Mouse (Mus musculus) limb, embryonic 11.5 days (tissue): ENCODE data around the gene Tas2r136. TPM values are rescaled to one million over a fixed set of nuclear protein-coding genes. Genes with fewer than 3 reads are reported as not detected.

ENCODE experiments used
- ATAC-seq: fragments of 200-750 bp; cut with Nextera tagmentation; 2 replicates; pipeline ENCODE4 v1.8.0; 2017; ENCODE audit warnings: low read depth; ENCODE audit not compliant: insufficient number of reproducible peaks, low FRiP score, low TSS enrichment
- DNase-seq: peaks from one replicate; pipeline ENCODE4 v3.0.0-alpha.2; 2015; ENCODE audit warnings: low spot score
- H3K27ac ChIP-seq: fragments of 300-500 bp; sonication (generic); replicated peaks from 2 replicates; pipeline ENCODE4 v1.5.1; 2014; ENCODE audit warnings: low read depth, mild to moderate bottlenecking, low read length
- H3K27me3 ChIP-seq: fragments of 300-500 bp; sonication (generic); 2 replicates; pipeline ENCODE4 v1.6.1; 2014; ENCODE audit warnings: mild to moderate bottlenecking, low read length, mixed read lengths; ENCODE audit not compliant: control insufficient read depth, insufficient read depth
- H3K36me3 ChIP-seq: fragments of 300-500 bp; sonication (generic); 2 replicates; pipeline ENCODE4 v1.6.1; 2014; ENCODE audit warnings: mild to moderate bottlenecking, low read length, moderate library complexity, mixed read lengths; ENCODE audit not compliant: control insufficient read depth, insufficient read depth
- H3K4me1 ChIP-seq: fragments of 300-500 bp; sonication (generic); 2 replicates; pipeline ENCODE4 v1.6.1; 2014; ENCODE audit warnings: low read length, mixed read lengths; ENCODE audit not compliant: control insufficient read depth, insufficient read depth
- H3K4me2 ChIP-seq: fragments of 300-500 bp; sonication (generic); 2 replicates; pipeline ENCODE4 v1.6.1; 2014; ENCODE audit warnings: low read depth, mild to moderate bottlenecking, moderate library complexity; ENCODE audit not compliant: severe bottlenecking
- H3K4me3 ChIP-seq: fragments of 300-500 bp; sonication (generic); 2 replicates; pipeline ENCODE4 v1.5.1; 2014; ENCODE audit warnings: low read depth, low read length
- H3K9ac ChIP-seq: fragments of 300-500 bp; sonication (generic); 2 replicates; pipeline ENCODE4 v1.6.1; 2014; ENCODE audit warnings: mild to moderate bottlenecking, low read length
- H3K9me3 ChIP-seq: fragments of 300-500 bp; sonication (generic); 2 replicates; pipeline ENCODE4 v1.6.1; 2016; ENCODE audit warnings: low read length; ENCODE audit not compliant: control insufficient read depth
- WGBS: fragments of 180-500 bp; shearing (Covaris S2); extraction: QIAGEN DNeasy Blood & Tissue Kit; methylation state at CpG from one replicate; pipeline ENCODE4 v1.1.7; 2014; 5-methylcytosine and 5-hydroxymethylcytosine counted together
- polyA plus RNA-seq: library from polyadenylated mRNA; unstranded; fragments of >200 nt; fragmentation: Nextera tagmentation; extraction: Ambion mirVana; gene quantifications from 2 replicates; pipeline ENCODE4 v1.2.1, GENCODE M21; 2014

The Tas2r136 gene
- polyA plus RNA-seq = not detected in 2 replicates

- no peak for DNase-seq
- no peak within 1 kb of the TSS for H3K9ac ChIP-seq
- H3K36me3 ChIP-seq = no peaks in the 10 kb centered on the region
- H3K4me2 ChIP-seq = no peak within 1 kb of the TSS
- H3K4me1 ChIP-seq = no peaks in the 10 kb centered on the region
- no peak within 1 kb of the TSS for H3K4me3 ChIP-seq
- no peak within 1 kb of the TSS for H3K27ac ChIP-seq
- H3K27me3 ChIP-seq = no peaks in the 10 kb centered on the region
- no peaks in the 10 kb centered on the region for H3K9me3 ChIP-seq
- ATAC-seq = no peak
Observed at GRCm38 (mm10) chr6:132778062-132778461, at the start of gene Tas2r136. Gene Tas2r136, minus strand, starts transcription at chr6:132778162.

GRCm38 (mm10) chr6:132802518-132802917, 24.6 kb upstream of the Tas2r136 start, which contains the start of gene Tas2r117:
Gene Tas2r117, plus strand, starts transcription at chr6:132802818.
- no peaks in the 10 kb centered on the region for H3K27me3 ChIP-seq
- H3K4me1 ChIP-seq = no peaks in the 10 kb centered on the region
- no peak for DNase-seq
- H3K4me3 ChIP-seq = no peak within 1 kb of the TSS
- H3K9ac ChIP-seq = no peak within 1 kb of the TSS
- no peak for ATAC-seq
- H3K9me3 ChIP-seq = no peaks in the 10 kb centered on the region
- no peak within 1 kb of the TSS for H3K27ac ChIP-seq
- no peaks in the 10 kb centered on the region for H3K36me3 ChIP-seq
- no peak within 1 kb of the TSS for H3K4me2 ChIP-seq
- 93% methylated on average over 1 of the region's 1 CpGs for WGBS

GRCm38 (mm10) chr6:132795393-132795792, 17.4 kb upstream of the Tas2r136 start:
- Histone ChIP-seq H3K27ac (no peak overlapping the region), H3K9me3 (peaks cover 5% of the 10 kb centered on the region; the same call in 1 of the 2 replicates), H3K4me1 (no peaks in the 10 kb centered on the region), H3K27me3 (no peaks in the 10 kb centered on the region), H3K36me3 (no peaks in the 10 kb centered on the region), H3K4me3 (no peak overlapping the region), H3K4me2 (no peak overlapping the region), H3K9ac (no peak overlapping the region)
- ATAC-seq = peak; percentile 72
- WGBS = 25% methylated on average over 1 of the region's 1 CpGs
- DNase-seq = no peak

- H3K27ac ChIP-seq = no peak within 1 kb of the TSS
- no peaks in the 10 kb centered on the region for H3K4me1 ChIP-seq
- no peaks in the 10 kb centered on the region for H3K9me3 ChIP-seq
- H3K27me3 ChIP-seq = no peaks in the 10 kb centered on the region
- DNase-seq = no peak
- 95% methylated on average over 2 of the region's 2 CpGs for WGBS
- no peak within 1 kb of the TSS for H3K4me3 ChIP-seq
- no peak within 1 kb of the TSS for H3K4me2 ChIP-seq
- H3K9ac ChIP-seq = no peak within 1 kb of the TSS
- no peak for ATAC-seq
- H3K36me3 ChIP-seq = no peaks in the 10 kb centered on the region
Observed at GRCm38 (mm10) chr6:132761831-132762230, 16.1 kb downstream of the Tas2r136 start, which contains the start of gene Tas2r102. Gene Tas2r102, plus strand, starts transcription at chr6:132762131.

- DNase-seq (no peak), ATAC-seq (no peak)
- Histone ChIP-seq H3K4me1 (no peaks in the 10 kb centered on the region), H3K4me3 (no peak within 1 kb of the TSS), H3K9me3 (no peaks in the 10 kb centered on the region), H3K4me2 (no peak within 1 kb of the TSS), H3K27ac (no peak within 1 kb of the TSS), H3K27me3 (no peaks in the 10 kb centered on the region), H3K36me3 (no peaks in the 10 kb centered on the region), H3K9ac (no peak within 1 kb of the TSS)
- whole genome bisulfite sequencing = 81% methylated on average over 1 of the region's 1 CpGs
Observed at GRCm38 (mm10) chr6:132754430-132754829, 23.5 kb downstream of the Tas2r136 start, which contains the start of gene Tas2r124. Gene Tas2r124, plus strand, starts transcription at chr6:132754730.

- Histone ChIP-seq H3K27me3 (no peaks in the 10 kb centered on the region), H3K4me3 (no peak overlapping the region), H3K36me3 (no peaks in the 10 kb centered on the region), H3K27ac (no peak overlapping the region), H3K9me3 (no peaks in the 10 kb centered on the region), H3K4me2 (no peak overlapping the region), H3K9ac (no peak overlapping the region), H3K4me1 (no peaks in the 10 kb centered on the region)
- DNase-seq = no peak
- ATAC-seq = no peak
- WGBS = 89% methylated on average over 2 of the region's 2 CpGs
Observed at GRCm38 (mm10) chr6:132750206-132750605, 27.8 kb downstream of the Tas2r136 start.

GRCm38 (mm10) chr6:132737935-132738334, 40.0 kb downstream of the Tas2r136 start, which contains the start of gene Tas2r115:
Gene Tas2r115, minus strand, starts transcription at chr6:132738035.
- no peak for DNase-seq
- Histone ChIP-seq H3K4me3 (no peak within 1 kb of the TSS), H3K4me1 (no peaks in the 10 kb centered on the region), H3K9ac (no peak within 1 kb of the TSS), H3K9me3 (no peaks in the 10 kb centered on the region), H3K27ac (no peak within 1 kb of the TSS), H3K4me2 (no peak within 1 kb of the TSS), H3K36me3 (no peaks in the 10 kb centered on the region), H3K27me3 (no peaks in the 10 kb centered on the region)
- WGBS = 74% methylated on average over 2 of the region's 2 CpGs
- ATAC-seq = no peak
